Mouse (Mus musculus): ENCODE data around the gene Gm20604.

Gm20604 gene

GRCm38 (mm10) chr12:102743036-102743588 is 15.4 kb downstream of the Gm20604 start:
- in situ Hi-C loops (cut with MboI), result loop anchor here (25.0 kb wide), 2 partner anchors 319 to 781 kb away; partner anchors contain the start of gene Atxn3

GRCm38 (mm10) chr12:102742056-102742455 is 16.4 kb downstream of the Gm20604 start:
- in situ Hi-C loops (cut with MboI), result loop anchor here (25.0 kb wide), 2 partner anchors 320 to 780 kb away; partner anchors contain the start of gene Atxn3

GRCm38 (mm10) chr12:102740285-102740684 is 18.2 kb downstream of the Gm20604 start:
- in situ Hi-C loops (cut with MboI), result loop anchor here (25.0 kb wide), 2 partner anchors 322 to 778 kb away; partner anchors contain the start of gene Atxn3

DNA sequence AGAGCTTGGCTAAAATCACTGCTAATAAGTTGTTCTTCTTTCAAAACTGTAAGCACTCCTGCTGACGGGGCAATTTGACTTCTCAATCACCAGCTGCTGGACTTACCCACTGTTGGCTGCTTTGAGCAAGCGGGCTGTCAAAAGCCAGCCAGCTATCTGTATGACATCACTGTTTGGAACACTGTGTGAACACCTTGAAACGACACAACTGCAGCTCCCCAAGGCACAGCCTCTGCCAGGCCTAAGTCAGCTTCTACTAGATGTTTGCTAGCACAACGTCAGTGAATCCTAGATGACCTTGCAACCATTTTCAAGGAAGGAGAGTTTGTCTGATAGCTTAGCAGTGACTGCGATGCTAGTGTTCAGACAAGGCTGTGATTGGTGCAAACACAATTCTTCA is 19.4 kb downstream of the Gm20604 start:
- in situ Hi-C loops (cut with MboI), result loop anchor here (25.0 kb wide), 2 partner anchors 323 to 777 kb away; partner anchors contain the start of gene Atxn3

DNA sequence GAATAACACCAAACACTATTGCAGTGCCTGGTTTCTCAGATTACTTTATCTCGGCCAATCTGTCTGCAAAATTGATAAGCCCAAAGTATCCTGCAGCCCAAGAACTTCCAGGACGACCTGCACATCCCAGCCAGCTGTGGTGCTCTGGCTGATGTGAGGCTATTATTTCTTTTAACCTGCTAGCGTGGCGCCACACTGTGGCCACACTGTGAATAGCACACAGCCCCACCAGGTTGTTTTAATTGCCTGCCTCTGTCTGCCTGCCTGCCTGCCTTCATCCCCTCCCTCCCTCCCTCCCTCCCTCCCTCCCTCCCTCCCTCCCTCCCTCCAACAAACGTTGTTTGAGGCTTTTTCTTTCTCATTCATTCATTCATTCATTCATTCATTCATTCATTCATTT is 25.1 kb downstream of the Gm20604 start:
- in situ Hi-C loops (cut with MboI), result loop anchor here (25.0 kb wide), 2 partner anchors 329 to 771 kb away; partner anchors contain the start of gene Atxn3

- in situ Hi-C loops (cut with MboI), result loop anchor here (25.0 kb wide), 2 partner anchors 331 to 769 kb away; partner anchors contain the start of gene Atxn3
These were observed 27.5 kb downstream of the Gm20604 start for GRCm38 (mm10) chr12:102730798-102731619.

DNA sequence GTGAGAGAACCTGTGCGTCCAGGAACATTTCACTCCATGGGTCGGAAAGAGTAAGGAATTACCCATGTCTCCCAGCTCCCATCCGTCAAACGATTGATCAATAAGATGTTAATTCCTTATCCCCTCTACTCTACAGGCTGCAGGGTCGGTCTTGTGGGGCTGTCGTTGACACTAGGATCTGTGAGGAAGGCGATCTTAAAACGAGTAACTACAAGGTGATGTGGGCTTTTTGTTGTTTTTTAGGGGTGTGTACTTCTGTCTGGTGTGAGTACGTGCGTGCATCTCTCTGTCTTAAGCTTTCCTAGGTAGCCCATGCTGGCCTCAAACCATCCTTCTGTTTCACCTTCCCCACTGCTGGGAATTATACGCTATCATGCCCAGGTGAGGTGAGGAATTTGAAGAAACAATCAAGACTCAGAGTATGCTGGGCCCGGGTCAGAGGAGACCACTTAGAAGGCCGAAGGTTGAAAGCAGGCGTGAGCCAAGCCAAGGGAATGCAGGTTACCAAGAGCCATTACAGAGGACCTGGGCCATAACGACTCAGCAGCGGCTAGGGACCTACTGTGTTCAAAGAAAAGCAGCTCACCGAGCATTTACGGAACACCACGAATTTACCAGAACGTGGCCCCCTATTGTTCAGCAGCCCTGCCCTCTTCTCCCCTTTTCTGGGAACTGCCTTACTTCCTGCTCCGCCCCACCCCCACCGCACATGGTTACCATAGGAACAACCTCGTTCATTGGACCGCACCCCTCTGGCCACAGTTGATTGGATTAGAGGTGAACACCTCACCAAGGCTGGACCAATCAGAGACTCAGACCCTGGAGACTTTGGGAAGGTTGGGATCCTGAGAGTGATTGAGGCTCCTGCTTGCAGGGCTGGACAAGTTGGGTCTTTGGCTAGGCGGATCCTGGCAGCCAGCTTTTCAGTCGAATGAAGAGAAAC is 28.3 kb downstream of the Gm20604 start:
- in situ Hi-C loops (cut with MboI), result loop anchor here (5.0 to 25.0 kb wide), 3 partner anchors 153 to 768 kb away; partner anchors contain the start of gene Atxn3

GRCm38 (mm10) chr12:102725761-102726175 is 32.7 kb downstream of the Gm20604 start:
- in situ Hi-C loops (cut with MboI), result loop anchor here (5.0 to 25.0 kb wide), 3 partner anchors 148 to 763 kb away; partner anchors contain the start of gene Atxn3

GRCm38 (mm10) chr12:102725146-102725545 is 33.3 kb downstream of the Gm20604 start:
- in situ Hi-C loops (cut with MboI), result loop anchor here (5.0 to 25.0 kb wide), 3 partner anchors 148 to 763 kb away; partner anchors contain the start of gene Atxn3

DNA sequence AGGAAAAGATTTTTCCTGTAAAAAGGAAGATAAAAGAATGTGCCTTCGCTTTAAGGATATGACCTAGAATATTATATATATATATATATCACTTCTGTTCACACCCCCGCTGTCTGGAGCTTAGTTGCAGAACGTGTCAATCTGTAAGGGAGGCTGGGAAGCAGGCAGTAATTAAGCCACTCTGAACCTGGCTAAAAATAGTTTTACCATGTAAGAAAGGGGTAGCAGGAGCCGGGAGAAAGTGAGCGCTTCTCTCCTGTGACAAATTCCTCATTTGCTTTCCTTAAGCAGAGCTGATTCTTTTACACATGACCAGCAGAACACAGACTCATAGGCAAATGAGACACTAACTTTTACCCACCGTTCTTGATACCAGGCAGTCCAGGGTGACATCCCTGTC is 34.6 kb downstream of the Gm20604 start:
- in situ Hi-C loops (cut with MboI), result no loop called here

DNA sequence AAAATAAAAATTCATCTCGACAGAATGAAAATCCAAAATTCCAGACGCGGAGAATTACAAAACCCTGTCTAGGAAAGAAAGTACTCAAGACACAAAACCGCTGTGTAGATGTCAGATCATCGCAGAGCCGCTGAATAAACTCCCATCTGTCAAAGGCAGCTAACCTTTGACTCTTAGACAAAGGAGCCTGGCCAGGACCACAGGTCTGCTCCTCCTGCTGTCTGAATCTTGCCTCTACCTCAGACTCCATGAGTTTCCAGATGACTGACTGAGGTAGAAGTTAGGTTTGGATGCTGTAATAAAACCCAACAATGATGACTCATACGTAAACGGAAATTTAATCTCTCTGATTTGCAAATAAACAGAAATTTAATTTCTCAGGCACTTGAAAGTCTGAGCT is 35.5 kb downstream of the Gm20604 start:
- in situ Hi-C loops (cut with MboI), result no loop called here

GRCm38 (mm10) chr12:102722451-102722850 is 36.0 kb downstream of the Gm20604 start:
- in situ Hi-C loops (cut with MboI), result no loop called here

- in situ Hi-C loops (cut with MboI), result no loop called here
These were observed 38.7 kb downstream of the Gm20604 start for GRCm38 (mm10) chr12:102719552-102720315.

DNA sequence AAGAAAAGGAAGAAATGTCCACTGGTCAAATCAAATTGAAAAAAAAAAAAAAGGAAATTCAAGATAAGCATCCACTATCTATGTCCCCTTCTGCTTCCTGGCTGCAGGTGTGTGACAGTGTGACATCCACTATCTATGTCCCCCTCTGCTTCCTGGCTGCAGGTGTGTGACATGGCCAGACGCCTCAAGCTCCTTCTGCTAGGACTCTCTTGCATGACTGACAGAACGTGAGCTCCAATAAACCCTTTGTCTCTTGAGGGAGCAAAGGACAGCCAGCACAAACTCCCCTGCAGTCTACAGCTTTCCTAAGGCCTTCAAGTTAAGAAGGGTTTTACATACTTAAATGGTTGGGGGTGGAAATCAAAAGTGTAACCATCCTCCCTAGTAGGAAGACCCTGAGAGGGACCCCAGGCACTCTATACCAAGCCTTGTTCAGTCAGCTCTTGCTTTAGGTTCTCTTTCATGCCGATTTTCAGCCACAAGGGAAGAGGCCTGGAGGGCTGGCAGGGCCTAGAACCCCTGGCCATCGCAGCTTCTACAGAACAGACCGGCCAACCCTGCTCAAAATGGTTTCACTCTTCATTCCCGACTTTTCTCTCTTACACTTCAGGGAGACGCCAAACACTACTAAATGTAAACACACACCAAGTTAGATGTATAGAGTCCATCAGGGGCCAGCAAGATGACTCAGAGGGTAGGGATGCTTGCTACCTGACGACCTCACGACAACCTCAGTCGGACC is 43.6 kb downstream of the Gm20604 start:
- in situ Hi-C loops (cut with MboI), result no loop called here

DNA sequence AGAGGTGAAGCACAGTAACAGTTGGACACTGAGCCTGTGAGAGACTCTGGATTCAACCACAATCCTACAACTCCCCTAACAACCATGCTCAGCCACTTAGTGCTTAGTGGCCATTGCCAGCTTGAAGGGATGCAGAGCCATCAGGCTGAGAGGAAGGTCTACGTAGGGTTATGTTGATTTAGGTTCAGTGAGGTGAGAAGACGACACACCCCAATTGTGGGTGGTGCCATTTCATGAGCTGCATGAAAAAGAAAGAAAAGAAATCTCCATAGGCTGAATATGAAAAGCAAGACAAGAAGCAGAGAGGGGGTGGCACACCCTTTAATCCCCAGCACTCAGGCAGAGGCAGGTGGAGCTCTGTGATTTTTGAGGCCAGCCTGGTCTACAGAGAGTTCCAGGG is 44.4 kb downstream of the Gm20604 start:
- in situ Hi-C loops (cut with MboI), result no loop called here

GRCm38 (mm10) chr12:102713153-102713865 is 45.2 kb downstream of the Gm20604 start:
- in situ Hi-C loops (cut with MboI), result no loop called here

- in situ Hi-C loops (cut with MboI), result no loop called here
These were observed 47.6 kb downstream of the Gm20604 start for GRCm38 (mm10) chr12:102710851-102711375.

DNA sequence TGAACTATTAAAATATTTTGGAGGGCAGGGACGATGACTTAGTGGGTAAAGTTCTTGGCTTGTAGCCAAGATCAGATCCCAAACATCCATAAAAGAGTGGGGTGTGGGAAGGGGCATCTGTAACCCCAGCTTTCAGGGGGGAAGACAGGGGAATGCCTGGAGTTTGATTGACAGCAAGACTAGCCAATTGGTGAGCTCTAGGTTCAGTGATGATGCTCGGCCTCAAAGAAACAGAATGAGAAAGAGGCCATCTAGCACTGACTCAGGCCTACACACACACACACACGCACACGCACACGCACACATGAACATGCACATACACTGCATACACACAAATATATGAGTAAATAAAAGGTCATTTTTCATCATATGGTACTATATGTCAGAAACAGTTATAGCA is 48.6 kb downstream of the Gm20604 start:
- in situ Hi-C loops (cut with MboI), result no loop called here

DNA sequence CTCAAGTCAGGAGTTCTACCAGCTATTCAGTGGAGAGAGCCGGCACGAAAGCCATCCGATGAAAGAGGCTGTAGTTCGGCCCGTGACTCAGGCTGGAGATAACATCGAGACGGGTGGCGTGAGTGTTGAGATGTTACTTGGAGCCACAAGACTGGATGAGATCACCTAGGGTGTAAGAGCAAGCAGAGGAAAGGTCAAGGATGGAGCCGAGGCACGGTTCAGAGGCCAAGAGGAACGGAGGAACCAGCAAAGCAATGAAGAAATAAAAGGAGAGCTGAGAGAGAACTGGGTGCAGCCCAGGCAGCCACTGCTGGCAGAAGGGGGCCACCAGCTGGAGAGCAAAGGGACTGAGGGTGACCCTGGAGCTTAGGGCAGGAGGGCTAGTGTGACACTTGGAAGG is 50.3 kb downstream of the Gm20604 start:
- in situ Hi-C loops (cut with MboI), result no loop called here

Measured in mature B cell (primary cell).